Mouse (Mus musculus) kidney, embryonic 14.5 days (tissue): ENCODE measurements at regions not wholly inside any gene's neighbourhood (a gene's known extent, or its start where the extent isn't known, plus 50 kb on each side); places are given as distances from the start of the nearest gene placed in this dataset.
A peak's percentile ranks its signal among the peaks of the same experiment; 100 is the strongest.
"Not testable (repeated sequence)": the region's sequence is repeated elsewhere in the genome, so short reads cannot be mapped to it uniquely, and the experiment has no call there.

ENCODE experiments used
- ATAC-seq: fragments of 200-750 bp; cut with Nextera tagmentation; 2 replicates; pipeline ENCODE4 v1.8.0; 2017; ENCODE audit warnings: moderate number of reproducible peaks, mild to moderate bottlenecking, moderate TSS enrichment, moderate library complexity; ENCODE audit not compliant: low FRiP score, low TSS enrichment
- H3K27ac ChIP-seq: fragments of 300-500 bp; sonication (generic); 2 replicates; pipeline ENCODE4 v1.5.1; 2014; ENCODE audit warnings: low read depth, mild to moderate bottlenecking, low read length, moderate library complexity, mixed read lengths
- H3K27me3 ChIP-seq: fragments of 300-500 bp; sonication (generic); 2 replicates; pipeline ENCODE4 v1.6.1; 2014; ENCODE audit warnings: mild to moderate bottlenecking, low read length; ENCODE audit not compliant: control insufficient read depth, insufficient read depth
- H3K36me3 ChIP-seq: fragments of 300-500 bp; sonication (generic); 2 replicates; pipeline ENCODE4 v1.6.1; 2014; ENCODE audit warnings: low read length, mixed read lengths; ENCODE audit not compliant: control insufficient read depth, insufficient read depth
- H3K4me1 ChIP-seq: fragments of 300-500 bp; sonication (generic); 2 replicates; pipeline ENCODE4 v1.6.1; 2014; ENCODE audit warnings: low read length, mixed read lengths; ENCODE audit not compliant: control insufficient read depth, insufficient read depth
- H3K4me2 ChIP-seq: fragments of 300-500 bp; sonication (generic); replicated peaks from 2 replicates; pipeline ENCODE4 v1.6.1; 2014; ENCODE audit warnings: low read depth, mild to moderate bottlenecking, low read length
- H3K4me3 ChIP-seq: fragments of 300-500 bp; sonication (generic); 2 replicates; pipeline ENCODE4 v1.5.1; 2014; ENCODE audit warnings: mild to moderate bottlenecking, low read length
- H3K9ac ChIP-seq: fragments of 300-500 bp; sonication (generic); 2 replicates; pipeline ENCODE4 v1.6.1; 2014; ENCODE audit warnings: low read depth, mild to moderate bottlenecking, low read length, moderate library complexity
- H3K9me3 ChIP-seq: fragments of 300-500 bp; sonication (generic); 2 replicates; pipeline ENCODE4 v1.6.1; 2016; ENCODE audit warnings: low read length; ENCODE audit not compliant: control insufficient read depth
- WGBS: fragments of 180-500 bp; shearing (Covaris S2); extraction: QIAGEN DNeasy Blood & Tissue Kit; methylation state at CpG from one replicate; pipeline ENCODE4 v1.1.7; 2014; 5-methylcytosine and 5-hydroxymethylcytosine counted together

GRCm38 (mm10) chr12:109766602-109767001 lies 166.5 kb upstream of the Rtl1 start:
- not testable (repeated sequence) for H3K9me3 ChIP-seq, H3K27me3 ChIP-seq, ATAC-seq, H3K36me3 ChIP-seq, H3K9ac ChIP-seq, H3K27ac ChIP-seq, H3K4me2 ChIP-seq, H3K4me1 ChIP-seq, H3K4me3 ChIP-seq
- 88% methylated on average over 5 of the region's 5 CpGs for WGBS

GRCm38 (mm10) chr12:109772543-109772942 lies 172.4 kb upstream of the Rtl1 start:
- ATAC-seq, result no peak
- H3K36me3 ChIP-seq, result no peaks in the 10 kb centered on the region
- H3K4me2 ChIP-seq, result no peak overlapping the region
- H3K27me3 ChIP-seq, result no peaks in the 10 kb centered on the region
- H3K9me3 ChIP-seq, result no peaks in the 10 kb centered on the region
- 75% methylated on average over 2 of the region's 2 CpGs for WGBS
- no peak overlapping the region for H3K27ac ChIP-seq
- no peaks in the 10 kb centered on the region for H3K4me1 ChIP-seq
- H3K4me3 ChIP-seq, result no peak overlapping the region
- no peak overlapping the region for H3K9ac ChIP-seq

- Histone ChIP-seq H3K27me3 (no peaks in the 10 kb centered on the region), H3K9ac (no peak overlapping the region), H3K4me3 (no peak overlapping the region), H3K4me1 (no peaks in the 10 kb centered on the region), H3K9me3 (no peaks in the 10 kb centered on the region), H3K27ac (no peak overlapping the region), H3K4me2 (no peak overlapping the region), H3K36me3 (no peaks in the 10 kb centered on the region)
- WGBS, result 88% methylated on average over 3 of the region's 3 CpGs
- ATAC-seq, result no peak
Observed at GRCm38 (mm10) chr12:109773909-109774313, 173.8 kb upstream of the Rtl1 start.

GRCm38 (mm10) chr12:109798846-109799245 lies 198.7 kb upstream of the Rtl1 start:
- Histone ChIP-seq H3K27me3 (no peaks in the 10 kb centered on the region), H3K27ac (no peak overlapping the region), H3K36me3 (no peaks in the 10 kb centered on the region), H3K4me3 (no peak overlapping the region), H3K9me3 (no peaks in the 10 kb centered on the region), H3K4me2 (no peak overlapping the region), H3K4me1 (no peaks in the 10 kb centered on the region), H3K9ac (no peak overlapping the region)
- 97% methylated on average over 3 of the region's 3 CpGs for WGBS
- ATAC-seq, result no peak

- H3K4me1 ChIP-seq, result no peaks in the 10 kb centered on the region
- H3K4me3 ChIP-seq, result no peak overlapping the region
- ATAC-seq, result no peak
- H3K36me3 ChIP-seq, result no peaks in the 10 kb centered on the region
- H3K4me2 ChIP-seq, result no peak overlapping the region
- no peak overlapping the region for H3K9ac ChIP-seq
- H3K27me3 ChIP-seq, result no peaks in the 10 kb centered on the region
- H3K27ac ChIP-seq, result no peak overlapping the region
- no peaks in the 10 kb centered on the region for H3K9me3 ChIP-seq
- 83% methylated on average over 1 of the region's 1 CpGs for WGBS
Observed at GRCm38 (mm10) chr12:109799395-109799794, 199.3 kb upstream of the Rtl1 start.

- no peak for ATAC-seq
- Histone ChIP-seq H3K4me3 (no peak overlapping the region), H3K27ac (no peak overlapping the region), H3K9me3 (peaks cover 6% of the 10 kb centered on the region; the same call in 1 of the 2 replicates), H3K4me1 (no peaks in the 10 kb centered on the region), H3K4me2 (no peak overlapping the region), H3K36me3 (no peaks in the 10 kb centered on the region), H3K9ac (no peak overlapping the region), H3K27me3 (no peaks in the 10 kb centered on the region)
- 73% methylated on average over 10 of the region's 10 CpGs for WGBS
Observed at GRCm38 (mm10) chr12:109827241-109827915, 227.2 kb upstream of the Rtl1 start.

- Histone ChIP-seq H3K4me1 (no peaks in the 10 kb centered on the region), H3K9me3 (no peaks in the 10 kb centered on the region), H3K27ac (no peak overlapping the region), H3K4me2 (no peak overlapping the region), H3K36me3 (no peaks in the 10 kb centered on the region), H3K9ac (no peak overlapping the region), H3K27me3 (no peaks in the 10 kb centered on the region), H3K4me3 (no peak overlapping the region)
- ATAC-seq, result peak; percentile 68
- WGBS, result 31% methylated on average over 16 of the region's 16 CpGs
Observed at GRCm38 (mm10) chr12:109830303-109831020, 230.3 kb upstream of the Rtl1 start.

GRCm38 (mm10) chr12:109832964-109833363 lies 232.8 kb upstream of the Rtl1 start:
- H3K4me3 ChIP-seq, result no peak overlapping the region
- no peaks in the 10 kb centered on the region for H3K27me3 ChIP-seq
- no peaks in the 10 kb centered on the region for H3K36me3 ChIP-seq
- no peak overlapping the region for H3K9ac ChIP-seq
- no peak for ATAC-seq
- no peak overlapping the region for H3K27ac ChIP-seq
- 76% methylated on average over 10 of the region's 10 CpGs for WGBS
- no peak overlapping the region for H3K4me2 ChIP-seq
- 0 out of 2 replicates have a peak, but pooled peaks cover 4% of the 10 kb centered on the region for H3K4me1 ChIP-seq
- H3K9me3 ChIP-seq, result no peaks in the 10 kb centered on the region

GRCm38 (mm10) chr12:109836521-109836920 lies 236.4 kb upstream of the Rtl1 start:
- Histone ChIP-seq H3K9me3 (no peaks in the 10 kb centered on the region), H3K4me1 (peaks cover 10% of the 10 kb centered on the region), H3K27me3 (no peaks in the 10 kb centered on the region), H3K4me2 (no peak overlapping the region), H3K36me3 (no peaks in the 10 kb centered on the region), H3K9ac (no peak overlapping the region), H3K4me3 (no peak overlapping the region), H3K27ac (no peak overlapping the region)
- ATAC-seq, result peak; percentile 38; the same call in 1 of the 2 replicates
- 60% methylated on average over 8 of the region's 8 CpGs for WGBS
